Comparison of ENCODE assay signal across 12 mouse cellular contexts in the genomic region with DNA sequence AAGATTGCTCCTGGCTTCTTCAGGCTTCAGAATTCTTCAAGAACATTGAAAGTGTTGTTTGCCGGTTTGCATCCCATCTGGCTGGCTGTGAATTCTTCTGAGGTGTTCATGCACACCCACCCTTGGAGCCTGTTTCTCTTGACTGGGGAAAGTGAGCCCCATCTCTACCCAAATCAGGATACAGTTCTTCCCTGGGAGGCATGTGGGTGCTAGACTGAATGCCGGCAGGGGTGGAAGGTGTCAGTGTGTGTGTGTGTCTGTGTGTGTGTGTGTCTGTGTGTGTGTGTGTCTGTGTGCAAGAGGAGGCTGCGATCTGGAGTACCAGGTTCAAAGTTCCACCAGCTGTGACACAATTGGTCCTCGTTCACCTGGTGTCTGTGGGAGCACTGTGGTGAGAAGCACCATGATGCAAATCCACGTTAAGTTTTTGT.
A peak's percentile ranks its signal among the peaks of the same experiment; 100 is the strongest.
DNase-seq lines count a peak whose midpoint lies in the region; ATAC-seq and TF ChIP-seq lines count a peak whose summit lies in the region.
"Had no signal": no experiment of that assay in that cellular context is flagged by ENCODE, and none has a peak within 500 bp of the region (broad histone marks: within the 10 kb centered on the region; RNA-seq: fewer than 3 reads in every experiment).

No protein-coding gene starts in this region.

- no peak overlapping the region for H3K4me3 ChIP-seq in heart, embryonic 15.5 days
- H3K4me3 ChIP-seq in spleen, adult 2 months (ENCODE audit: extremely low read depth, insufficient read depth, insufficient read length) = no peak overlapping the region
- H3K4me3 ChIP-seq in hindbrain, embryonic 14.5 days (replicated peaks; ENCODE audit: low read length) = no peak overlapping the region
- H3K4me3 ChIP-seq: neural tube, embryonic 13.5 days had no signal

- no peak for DNase-seq in heart, postnatal 25 days (ENCODE audit: low spot score)
- no peak for DNase-seq in spleen, adult 2 months (ENCODE audit: low read depth in 1 of 2, low spot score in 2 of 2)
- DNase-seq in spleen, adult 12 weeks (ENCODE audit: low spot score) = no peak
- DNase-seq in right cerebral cortex, postnatal 14 days = peak; percentile 11
- DNase-seq in hindbrain, embryonic 14.5 days (ENCODE audit: low spot score) = no peak
- no peak for DNase-seq in adrenal gland, postnatal 10 days
- no peak for DNase-seq in lung, postnatal 14 days
- DNase-seq: cerebellum, adult 9-11 months had no signal

- WGBS in heart, embryonic 15.5 days = 70% methylated on average over 5 of the region's 5 CpGs
- 43% methylated on average over 5 of the region's 5 CpGs for WGBS in spleen, adult 2 months
- WGBS in hindbrain, embryonic 14.5 days = 81% methylated on average over 5 of the region's 5 CpGs

- peaks cover 45% of the 10 kb centered on the region for H3K4me1 ChIP-seq in heart, embryonic 15.5 days (replicated peaks)
- H3K4me1 ChIP-seq in spleen, adult 2 months (ENCODE audit: control insufficient read depth, insufficient read depth, insufficient read length) = peaks cover 37% of the 10 kb centered on the region; the same call in 1 of the 2 replicates
- H3K4me1 ChIP-seq in hindbrain, embryonic 14.5 days (replicated peaks; ENCODE audit: control insufficient read depth, insufficient read depth, low read length) = no peaks in the 10 kb centered on the region; the same call in none of the 2 replicates

- no peaks in the 10 kb centered on the region for H3K36me3 ChIP-seq in heart, embryonic 15.5 days
- H3K36me3 ChIP-seq in spleen, adult 2 months (ENCODE audit: control insufficient read depth, insufficient read depth, low read length) = no peaks in the 10 kb centered on the region
- no peaks in the 10 kb centered on the region for H3K36me3 ChIP-seq in hindbrain, embryonic 14.5 days (replicated peaks; ENCODE audit: control insufficient read depth, insufficient read depth)
- H3K36me3 ChIP-seq: neural tube, embryonic 13.5 days had no signal

- no peak for TF ChIP-seq CTCF in spleen, adult 2 months (IDR thresholded peaks at IDR 0.05; ENCODE audit: extremely low read depth, insufficient read depth, insufficient read length, insufficient replicate concordance)

- no peak overlapping the region for H3K9ac ChIP-seq in heart, embryonic 15.5 days
- no peak overlapping the region for H3K9ac ChIP-seq in hindbrain, embryonic 14.5 days
- H3K9ac ChIP-seq: liver, embryonic 14.5 days; neural tube, embryonic 13.5 days had no signal

- TF ChIP-seq POLR2A in spleen, adult 2 months (IDR thresholded peaks at IDR 0.05; ENCODE audit: low read depth, low read length) = no peak

- ATAC-seq in heart, embryonic 15.5 days (replicated peaks; ENCODE audit: insufficient number of reproducible peaks, insufficient read depth, low FRiP score, low read depth) = no peak
- ATAC-seq in hindbrain, embryonic 14.5 days (ENCODE audit: low FRiP score) = no peak

- no peaks in the 10 kb centered on the region for H3K27me3 ChIP-seq in heart, embryonic 15.5 days
- no peaks in the 10 kb centered on the region for H3K27me3 ChIP-seq in spleen, adult 2 months (ENCODE audit: control insufficient read depth, insufficient read depth, low read length)
- no peaks in the 10 kb centered on the region for H3K27me3 ChIP-seq in hindbrain, embryonic 14.5 days (ENCODE audit: control insufficient read depth, insufficient read depth, low read length)
- H3K27me3 ChIP-seq: neural tube, embryonic 13.5 days had no signal

- H3K9me3 ChIP-seq in heart, embryonic 15.5 days (replicated peaks) = no peaks in the 10 kb centered on the region
- H3K9me3 ChIP-seq in hindbrain, embryonic 14.5 days (ENCODE audit: control insufficient read depth, low read length) = no peaks in the 10 kb centered on the region
- H3K9me3 ChIP-seq: neural tube, embryonic 13.5 days had no signal

- no peak overlapping the region for H3K4me2 ChIP-seq in heart, embryonic 15.5 days
- no peak overlapping the region for H3K4me2 ChIP-seq in hindbrain, embryonic 14.5 days (replicated peaks)
- H3K4me2 ChIP-seq: midbrain, embryonic 11.5 days; neural tube, embryonic 13.5 days had no signal

- peak overlapping the region; percentile 83; the same call in 1 of the 2 replicates for H3K27ac ChIP-seq in heart, embryonic 15.5 days
- H3K27ac ChIP-seq in spleen, adult 2 months (ENCODE audit: insufficient read depth, low read length) = peak overlapping the region; percentile 95
- H3K27ac ChIP-seq in hindbrain, embryonic 14.5 days = no peak overlapping the region
- H3K27ac ChIP-seq: liver, embryonic 14.5 days; neural tube, embryonic 13.5 days had no signal

- intact Hi-C loops in heart, postnatal 25 days (cut with DNase I) = loop anchor here (5.0 kb wide), 1 partner anchor 37 kb away; no protein-coding TSS in a partner anchor
